In genomic region chr4:140358103-140358502, GRCm38 (mm10) we compare ENCODE assay signal across 9 mouse cellular contexts.
A peak's percentile ranks its signal among the peaks of the same experiment; 100 is the strongest.
DNase-seq lines count a peak whose midpoint lies in the region; ATAC-seq and TF ChIP-seq lines count a peak whose summit lies in the region.
"Had no signal": no experiment of that assay in that cellular context is flagged by ENCODE, and none has a peak within 500 bp of the region (broad histone marks: within the 10 kb centered on the region; RNA-seq: fewer than 3 reads in every experiment).

No protein-coding gene starts in this region.

- no peak overlapping the region for H3K4me3 ChIP-seq in midbrain, embryonic 14.5 days (replicated peaks; ENCODE audit: low read depth, low read length)
- no peak overlapping the region for H3K4me3 ChIP-seq in midbrain, embryonic 13.5 days (replicated peaks)
- no peak overlapping the region for H3K4me3 ChIP-seq in liver, adult 2 months (ENCODE audit: insufficient read depth, low read depth, low read length)
- H3K4me3 ChIP-seq: embryonic facial prominence, embryonic 13.5 days; lung, embryonic 15.5 days had no signal

- no peak overlapping the region for H3K27ac ChIP-seq in midbrain, embryonic 14.5 days (replicated peaks; ENCODE audit: low read depth, low read length)
- H3K27ac ChIP-seq in midbrain, embryonic 13.5 days = no peak overlapping the region
- no peak overlapping the region for H3K27ac ChIP-seq in liver, adult 2 months (replicated peaks; ENCODE audit: insufficient read depth, low read depth, low read length)
- H3K27ac ChIP-seq: embryonic facial prominence, embryonic 13.5 days; lung, embryonic 15.5 days had no signal

- no peak for ATAC-seq in midbrain, embryonic 14.5 days (ENCODE audit: low FRiP score, low TSS enrichment)
- ATAC-seq in midbrain, embryonic 13.5 days = no peak

- intact Hi-C loops in gastrocnemius, postnatal 14 days (cut with DNase I; ENCODE audit: low total_unique reads) = no loop called here

- WGBS in midbrain, embryonic 14.5 days = 15% methylated on average over 5 of the region's 5 CpGs
- WGBS in midbrain, embryonic 13.5 days = 15% methylated on average over 5 of the region's 5 CpGs
- 10% methylated on average over 5 of the region's 5 CpGs for WGBS in liver, adult 2 months

- DNase-seq in midbrain, embryonic 14.5 days = peak; percentile 76
- DNase-seq in adrenal gland, postnatal 14 days = peak; percentile 91
- DNase-seq in gastrocnemius, postnatal 14 days = peak; percentile 78
- peak; percentile 20 for DNase-seq in liver, adult 2 months (ENCODE audit: extremely low read depth, low read depth, low spot score)
- DNase-seq in skeletal muscle tissue, adult 2 months (ENCODE audit: low read depth, low spot score) = peak; percentile 8
- DNase-seq in MN1 (ENCODE audit: low spot score) = no peak

- H3K36me3 ChIP-seq in midbrain, embryonic 14.5 days (ENCODE audit: control insufficient read depth, insufficient read depth, low read length) = no peaks in the 10 kb centered on the region
- H3K36me3 ChIP-seq in midbrain, embryonic 13.5 days = no peaks in the 10 kb centered on the region
- H3K36me3 ChIP-seq in liver, adult 2 months (ENCODE audit: control insufficient read depth, insufficient read depth, low read length) = no peaks in the 10 kb centered on the region
- H3K36me3 ChIP-seq: embryonic facial prominence, embryonic 13.5 days; lung, embryonic 15.5 days had no signal

- no peaks in the 10 kb centered on the region for H3K79me2 ChIP-seq in liver, adult 2 months (ENCODE audit: control insufficient read depth, insufficient read depth, low read length)

- H3K9ac ChIP-seq in midbrain, embryonic 14.5 days (replicated peaks; ENCODE audit: low read length) = no peak overlapping the region
- H3K9ac ChIP-seq in midbrain, embryonic 13.5 days (replicated peaks) = no peak overlapping the region
- H3K9ac ChIP-seq in liver, adult 2 months (ENCODE audit: low read depth, low read length) = no peak overlapping the region
- H3K9ac ChIP-seq: embryonic facial prominence, embryonic 13.5 days; lung, embryonic 15.5 days had no signal

- no peaks in the 10 kb centered on the region for H3K27me3 ChIP-seq in midbrain, embryonic 14.5 days (ENCODE audit: control insufficient read depth, insufficient read depth, low read length)
- H3K27me3 ChIP-seq in midbrain, embryonic 13.5 days = peaks cover 6% of the 10 kb centered on the region; the same call in 1 of the 2 replicates
- H3K27me3 ChIP-seq in liver, adult 2 months (ENCODE audit: control insufficient read depth, insufficient read depth, low read length) = no peaks in the 10 kb centered on the region
- H3K27me3 ChIP-seq: embryonic facial prominence, embryonic 13.5 days; lung, embryonic 15.5 days had no signal

- H3K4me2 ChIP-seq in midbrain, embryonic 14.5 days (ENCODE audit: low read length) = no peak overlapping the region
- H3K4me2 ChIP-seq in midbrain, embryonic 13.5 days (replicated peaks) = no peak overlapping the region
- H3K4me2 ChIP-seq: embryonic facial prominence, embryonic 13.5 days; lung, embryonic 15.5 days had no signal

- no peak for TF ChIP-seq POLR2A in liver, adult 2 months (IDR thresholded peaks at IDR 0.05; ENCODE audit: extremely low read depth, insufficient read depth, low read length)

- TF ChIP-seq CTCF in liver, adult 2 months (IDR thresholded peaks at IDR 0.05; ENCODE audit: low read depth, low read length) = no peak

- H3K4me1 ChIP-seq in midbrain, embryonic 14.5 days (ENCODE audit: control insufficient read depth, insufficient read depth, low read length) = peaks cover 7% of the 10 kb centered on the region; the same call in 1 of the 2 replicates
- H3K4me1 ChIP-seq in midbrain, embryonic 13.5 days (replicated peaks) = peaks cover 17% of the 10 kb centered on the region
- no peaks in the 10 kb centered on the region for H3K4me1 ChIP-seq in liver, adult 2 months (ENCODE audit: control insufficient read depth, insufficient read depth, low read length)
- H3K4me1 ChIP-seq: embryonic facial prominence, embryonic 13.5 days; lung, embryonic 15.5 days had no signal

- H3K9me3 ChIP-seq in midbrain, embryonic 14.5 days (ENCODE audit: control insufficient read depth, low read length) = no peaks in the 10 kb centered on the region
- H3K9me3 ChIP-seq in midbrain, embryonic 13.5 days = no peaks in the 10 kb centered on the region
- H3K9me3 ChIP-seq: embryonic facial prominence, embryonic 13.5 days; lung, embryonic 15.5 days had no signal
